Mouse (Mus musculus): ENCODE measurements around the gene 2810004N23Rik. TPM values are rescaled to one million over a fixed set of nuclear protein-coding genes. Genes with fewer than 3 reads are reported as not detected.

Gene 2810004N23Rik
- polyA plus RNA-seq, 1 experiment from 2014 or later: 41.5 TPM

DNA sequence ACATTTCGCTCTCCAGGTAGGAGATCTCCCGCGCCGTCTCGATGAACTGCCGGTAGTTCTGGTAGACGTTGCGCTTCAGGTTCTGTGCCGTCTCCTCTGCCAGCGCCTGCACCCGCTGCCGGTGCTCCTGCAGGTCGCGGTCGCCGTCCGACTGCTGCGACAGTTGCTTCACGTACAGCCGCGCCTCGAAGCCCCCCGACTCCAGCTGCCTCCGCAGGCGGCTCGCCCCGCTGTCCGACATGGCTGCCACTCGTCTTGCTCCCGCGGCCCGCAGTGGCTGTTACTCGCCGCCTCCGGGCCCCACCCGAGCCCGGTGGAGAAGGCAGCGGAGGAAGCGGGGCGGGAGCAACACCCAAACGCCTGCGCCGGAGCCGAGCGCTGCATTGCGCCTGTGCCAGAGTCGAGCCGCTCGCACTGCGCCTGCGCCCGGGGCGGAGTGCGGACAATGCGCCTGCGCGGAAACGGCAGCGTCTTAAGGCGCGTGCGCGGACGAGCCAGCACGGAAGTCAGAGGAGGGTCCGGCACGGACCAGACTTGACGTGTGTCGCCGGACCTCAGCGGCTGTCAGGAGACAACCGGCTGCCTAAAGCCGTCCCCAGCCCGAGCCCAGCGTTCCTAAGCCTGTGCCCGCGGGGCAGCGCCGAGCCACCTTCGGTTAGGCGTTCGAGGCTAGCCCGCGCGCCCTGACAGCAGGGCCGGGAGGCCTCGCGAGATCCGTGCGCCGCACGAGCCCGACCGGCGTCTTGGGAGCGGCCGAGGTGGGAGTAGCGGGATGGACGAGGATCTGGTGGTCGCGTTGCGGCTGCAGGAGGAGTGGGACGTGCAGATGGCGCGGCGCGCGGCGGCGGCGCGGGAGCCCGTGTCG, 34.7 kb upstream of the 2810004N23Rik start, which contains the start of the genes Exoc8 and Sprtn:
Gene Exoc8, minus strand, starts transcription at position 320 of the 865 bp plus-strand sequence.
Gene Sprtn, plus strand, starts transcription at position 501 of the 865 bp plus-strand sequence.
- Histone ChIP-seq H3K27ac (ENCODE audit: low read depth, low read length) (peak within 1 kb of the TSS; percentile 56; the same call in 1 of the 2 replicates), H3K9me3 (ENCODE audit: control insufficient read depth, low read length) (no peaks in the 10 kb centered on the region), H3K36me3 (ENCODE audit: control insufficient read depth, insufficient read depth, low read length) (peaks cover 7% of the 10 kb centered on the region), H3K4me3 (ENCODE audit: low read depth, low read length) (peak within 1 kb of the TSS; percentile 95), H3K4me2 (ENCODE audit: low read depth) (peak within 1 kb of the TSS; percentile 100), H3K9ac (ENCODE audit: low read length) (peak within 1 kb of the TSS; percentile 79), H3K27me3 (ENCODE audit: control insufficient read depth, insufficient read depth, low read length) (no peaks in the 10 kb centered on the region), H3K4me1 (ENCODE audit: control insufficient read depth, insufficient read depth, low read length) (peaks cover 12% of the 10 kb centered on the region)
- peak; percentile 100 for DNase-seq (ENCODE audit: low spot score)
- ATAC-seq (ENCODE audit: insufficient read depth, low FRiP score, low TSS enrichment): peak; percentile 87
- under 1% methylated on average over 114 of the region's 114 CpGs for WGBS

DNA sequence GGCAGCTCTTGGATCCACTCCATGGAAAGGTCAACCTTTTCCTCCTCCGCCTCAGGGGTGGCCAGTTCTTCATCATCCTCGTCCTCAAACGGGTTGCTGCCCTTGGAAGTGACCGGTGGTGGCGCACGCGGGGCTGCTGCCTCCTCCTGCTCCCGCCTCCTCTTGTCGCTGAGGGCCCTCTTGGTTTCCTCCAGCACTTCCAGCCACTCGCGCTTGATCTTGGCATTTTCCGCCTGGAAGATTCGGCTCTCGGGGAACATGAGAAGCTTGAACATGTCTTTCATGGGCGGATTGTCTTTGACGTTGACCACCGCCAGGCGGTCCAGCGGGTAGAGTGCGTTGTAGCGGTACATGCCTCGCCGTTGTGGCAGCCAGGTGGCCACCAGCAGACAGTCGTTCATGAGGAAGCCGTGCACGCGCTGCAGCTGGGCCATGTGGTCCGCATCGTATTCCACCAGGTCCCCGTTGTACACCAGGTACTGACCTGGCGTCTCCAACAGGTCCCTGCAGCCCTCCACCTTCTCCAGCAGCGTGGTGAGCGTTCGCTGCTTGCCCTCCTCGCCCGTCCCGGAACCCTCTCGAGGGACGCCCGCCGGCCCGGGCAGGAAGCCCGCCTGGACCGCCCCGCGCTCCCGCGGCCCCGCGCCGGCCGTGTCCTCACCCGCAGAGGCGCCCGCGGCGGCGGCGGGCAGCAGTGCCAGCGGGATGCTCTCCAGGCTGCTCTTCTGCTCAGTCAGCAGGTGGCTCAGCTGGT, 33.9 kb upstream of the 2810004N23Rik start:
- peak; percentile 48 for ATAC-seq (ENCODE audit: insufficient read depth, low FRiP score, low TSS enrichment)
- 2% methylated on average over 60 of the region's 60 CpGs for WGBS

DNA sequence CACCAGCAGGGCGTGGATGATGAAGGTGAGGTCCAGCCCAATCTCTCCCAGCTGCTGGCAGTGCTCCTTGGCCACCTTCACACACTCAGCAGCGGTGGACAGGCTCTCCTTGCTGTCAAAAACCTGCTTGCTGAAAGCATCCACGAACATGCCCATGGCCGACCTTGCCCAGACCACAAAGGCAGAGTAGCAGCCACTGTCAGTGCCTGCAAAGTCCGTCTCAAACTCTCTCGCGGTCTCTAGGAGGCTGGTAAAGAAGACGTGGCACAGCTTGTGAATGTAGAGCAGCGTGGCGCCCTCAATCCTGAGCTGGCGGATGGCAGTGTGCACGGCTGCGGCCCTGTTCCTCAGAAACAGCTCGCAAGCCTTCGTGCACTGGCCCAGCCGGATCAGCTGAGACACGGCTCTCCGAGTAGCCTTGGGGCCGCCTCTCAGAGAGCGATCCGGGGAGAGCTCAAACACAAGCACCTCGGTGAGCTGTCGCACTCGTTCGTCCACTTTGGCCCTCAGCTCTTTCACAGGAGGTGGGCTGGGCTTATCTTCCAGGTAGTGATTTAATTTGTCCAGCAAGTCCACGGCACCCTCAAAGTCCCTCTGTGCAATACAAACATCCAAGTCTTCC, 33.2 kb upstream of the 2810004N23Rik start:
- H3K4me1 ChIP-seq (ENCODE audit: control insufficient read depth, insufficient read depth, low read length): peaks cover 12% of the 10 kb centered on the region
- H3K27me3 ChIP-seq (ENCODE audit: control insufficient read depth, insufficient read depth, low read length): no peaks in the 10 kb centered on the region
- peak overlapping the region; percentile 100 for H3K4me2 ChIP-seq (ENCODE audit: low read depth)
- H3K9ac ChIP-seq (ENCODE audit: low read length): no peak overlapping the region; the same call in 1 of the 2 replicates
- no peak for ATAC-seq (ENCODE audit: insufficient read depth, low FRiP score, low TSS enrichment)
- H3K27ac ChIP-seq (ENCODE audit: low read depth, low read length): no peak overlapping the region
- H3K36me3 ChIP-seq (ENCODE audit: control insufficient read depth, insufficient read depth, low read length): peaks cover 2% of the 10 kb centered on the region
- WGBS: 91% methylated on average over 26 of the region's 26 CpGs
- H3K4me3 ChIP-seq (ENCODE audit: low read depth, low read length): peak overlapping the region; percentile 95
- H3K9me3 ChIP-seq (ENCODE audit: control insufficient read depth, low read length): no peaks in the 10 kb centered on the region
- no peak for DNase-seq (ENCODE audit: low spot score)

More for the DNA sequence above, 33.9 kb upstream of the 2810004N23Rik start:
- H3K4me2 ChIP-seq (ENCODE audit: low read depth): peak overlapping the region; percentile 100
- peaks cover 5% of the 10 kb centered on the region for H3K36me3 ChIP-seq (ENCODE audit: control insufficient read depth, insufficient read depth, low read length)
- peak overlapping the region; percentile 79 for H3K9ac ChIP-seq (ENCODE audit: low read length)
- DNase-seq (ENCODE audit: low spot score): peak; percentile 75
- H3K27ac ChIP-seq (ENCODE audit: low read depth, low read length): 0 out of 2 replicates have a peak overlapping the region, but pooled peaks have one; percentile 27
- no peaks in the 10 kb centered on the region for H3K9me3 ChIP-seq (ENCODE audit: control insufficient read depth, low read length)
- H3K4me3 ChIP-seq (ENCODE audit: low read depth, low read length): peak overlapping the region; percentile 95
- H3K4me1 ChIP-seq (ENCODE audit: control insufficient read depth, insufficient read depth, low read length): peaks cover 12% of the 10 kb centered on the region
- H3K27me3 ChIP-seq (ENCODE audit: control insufficient read depth, insufficient read depth, low read length): no peaks in the 10 kb centered on the region

DNA sequence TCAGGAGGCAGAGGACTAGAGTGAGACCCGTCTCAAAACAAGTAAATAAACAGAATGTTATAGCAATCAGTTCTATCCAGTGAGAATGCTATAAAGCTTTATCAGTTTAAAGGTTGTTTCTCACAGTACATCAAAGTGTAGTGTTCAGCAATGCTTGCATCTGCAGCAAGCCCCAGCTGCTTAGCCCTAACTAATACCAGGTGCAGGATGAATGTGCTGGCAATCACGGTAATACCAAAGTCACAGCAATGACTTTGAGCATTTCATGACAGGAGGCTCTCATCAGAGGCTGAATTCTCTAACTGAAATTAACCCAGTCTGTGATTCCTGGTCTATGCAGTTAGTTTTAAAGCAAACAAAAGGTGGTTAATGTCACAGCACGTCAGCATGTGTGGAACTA, 29.7 kb upstream of the 2810004N23Rik start:
- H3K4me3 ChIP-seq (ENCODE audit: low read depth, low read length): no peak overlapping the region
- DNase-seq (ENCODE audit: low spot score): no peak
- no peaks in the 10 kb centered on the region for H3K27me3 ChIP-seq (ENCODE audit: control insufficient read depth, insufficient read depth, low read length)
- no peak for ATAC-seq (ENCODE audit: insufficient read depth, low FRiP score, low TSS enrichment)
- H3K27ac ChIP-seq (ENCODE audit: low read depth, low read length): no peak overlapping the region
- WGBS: 77% methylated on average over 3 of the region's 3 CpGs
- H3K4me2 ChIP-seq (ENCODE audit: low read depth): no peak overlapping the region
- H3K4me1 ChIP-seq (ENCODE audit: control insufficient read depth, insufficient read depth, low read length): peaks cover 7% of the 10 kb centered on the region; the same call in 1 of the 2 replicates
- no peaks in the 10 kb centered on the region for H3K9me3 ChIP-seq (ENCODE audit: control insufficient read depth, low read length)
- no peak overlapping the region for H3K9ac ChIP-seq (ENCODE audit: low read length)
- peaks cover 18% of the 10 kb centered on the region for H3K36me3 ChIP-seq (ENCODE audit: control insufficient read depth, insufficient read depth, low read length)

DNA sequence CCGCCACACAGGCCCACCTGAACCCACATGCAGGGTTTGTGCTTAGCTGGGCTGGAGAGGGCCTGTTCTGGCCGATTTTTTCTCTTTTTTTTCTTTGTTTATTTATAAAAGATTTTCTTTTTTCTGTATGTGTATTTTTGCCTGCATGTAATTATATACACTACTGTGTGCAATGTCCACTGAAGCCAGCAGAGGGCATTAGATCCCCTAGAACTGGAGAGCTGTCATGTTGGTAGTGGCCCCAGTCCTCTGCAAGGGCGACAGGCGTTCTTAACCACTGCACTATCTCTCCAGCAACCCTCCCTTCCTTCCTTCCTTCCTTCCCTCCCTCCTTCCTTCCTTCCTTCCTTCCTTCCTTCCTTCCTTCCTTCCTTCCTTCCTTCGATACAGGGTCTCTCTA, 25.5 kb upstream of the 2810004N23Rik start:
- Histone ChIP-seq H3K27me3 (ENCODE audit: control insufficient read depth, insufficient read depth, low read length) (no peaks in the 10 kb centered on the region), H3K4me1 (ENCODE audit: control insufficient read depth, insufficient read depth, low read length) (no peaks in the 10 kb centered on the region), H3K4me2 (ENCODE audit: low read depth) (no peak overlapping the region), H3K9me3 (ENCODE audit: control insufficient read depth, low read length) (no peaks in the 10 kb centered on the region), H3K4me3 (ENCODE audit: low read depth, low read length) (no peak overlapping the region), H3K9ac (ENCODE audit: low read length) (no peak overlapping the region), H3K27ac (ENCODE audit: low read depth, low read length) (no peak overlapping the region), H3K36me3 (ENCODE audit: control insufficient read depth, insufficient read depth, low read length) (peaks cover 39% of the 10 kb centered on the region)
- ATAC-seq (ENCODE audit: insufficient read depth, low FRiP score, low TSS enrichment): no peak
- no peak for DNase-seq (ENCODE audit: low spot score)
- WGBS: 94% methylated on average over 5 of the region's 5 CpGs

DNA sequence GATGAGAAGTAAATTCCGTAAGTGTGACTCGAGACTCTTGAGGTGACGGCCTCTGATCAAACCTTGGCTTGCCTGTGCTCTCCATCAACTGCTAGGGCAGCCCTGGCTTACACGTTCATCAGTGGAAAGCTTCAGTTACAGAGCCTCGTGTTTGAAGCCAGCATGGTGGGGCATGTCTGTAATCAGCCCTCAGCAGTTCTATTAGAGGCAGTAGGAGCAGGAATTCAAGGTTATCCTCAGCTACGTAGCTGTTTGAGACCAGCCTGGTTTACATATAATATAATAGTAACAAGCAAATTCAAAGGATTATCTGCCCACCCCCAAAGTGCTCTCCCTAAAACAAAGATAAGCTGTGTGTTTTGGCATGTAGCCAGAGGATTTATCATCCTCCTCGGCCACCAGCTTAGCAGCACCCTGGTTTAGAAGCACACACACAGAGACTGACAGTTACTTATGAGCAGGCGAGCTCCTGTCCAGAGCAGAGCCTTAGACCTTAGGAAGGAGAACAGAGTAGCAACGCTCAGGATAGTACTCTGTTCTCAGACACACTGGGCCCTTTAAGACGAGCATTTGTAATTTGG, 16.1 kb upstream of the 2810004N23Rik start:
- Histone ChIP-seq H3K27me3 (ENCODE audit: control insufficient read depth, insufficient read depth, low read length) (no peaks in the 10 kb centered on the region), H3K4me2 (ENCODE audit: low read depth) (no peak overlapping the region), H3K36me3 (ENCODE audit: control insufficient read depth, insufficient read depth, low read length) (peaks cover 38% of the 10 kb centered on the region), H3K9me3 (ENCODE audit: control insufficient read depth, low read length) (no peaks in the 10 kb centered on the region), H3K27ac (ENCODE audit: low read depth, low read length) (no peak overlapping the region), H3K4me3 (ENCODE audit: low read depth, low read length) (no peak overlapping the region), H3K9ac (ENCODE audit: low read length) (no peak overlapping the region), H3K4me1 (ENCODE audit: control insufficient read depth, insufficient read depth, low read length) (no peaks in the 10 kb centered on the region)
- WGBS: 93% methylated on average over 10 of the region's 10 CpGs
- DNase-seq (ENCODE audit: low spot score): no peak
- no peak for ATAC-seq (ENCODE audit: insufficient read depth, low FRiP score, low TSS enrichment)

DNA sequence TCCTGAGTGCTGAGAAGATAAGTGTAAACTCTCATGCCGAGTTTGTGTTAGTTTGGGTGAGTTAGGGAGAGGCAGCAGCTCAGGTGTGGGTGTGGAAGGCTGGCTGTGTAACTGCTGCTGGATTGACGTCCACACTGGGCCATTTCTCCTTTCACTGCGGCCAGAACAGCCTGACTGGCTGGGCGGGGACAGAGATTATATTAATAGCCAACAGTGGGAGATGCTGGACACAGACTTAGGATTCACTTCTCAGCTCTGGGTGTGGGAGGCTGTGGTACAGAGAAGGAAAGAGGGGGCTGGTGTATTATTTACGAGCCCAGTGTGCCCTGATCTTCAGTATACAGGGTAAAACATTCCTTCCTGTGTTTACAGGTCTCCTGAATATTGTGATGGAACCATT, 15.2 kb upstream of the 2810004N23Rik start:
- WGBS: 95% methylated on average over 5 of the region's 5 CpGs
- peaks cover 36% of the 10 kb centered on the region for H3K36me3 ChIP-seq (ENCODE audit: control insufficient read depth, insufficient read depth, low read length)
- H3K9me3 ChIP-seq (ENCODE audit: control insufficient read depth, low read length): no peaks in the 10 kb centered on the region

DNA sequence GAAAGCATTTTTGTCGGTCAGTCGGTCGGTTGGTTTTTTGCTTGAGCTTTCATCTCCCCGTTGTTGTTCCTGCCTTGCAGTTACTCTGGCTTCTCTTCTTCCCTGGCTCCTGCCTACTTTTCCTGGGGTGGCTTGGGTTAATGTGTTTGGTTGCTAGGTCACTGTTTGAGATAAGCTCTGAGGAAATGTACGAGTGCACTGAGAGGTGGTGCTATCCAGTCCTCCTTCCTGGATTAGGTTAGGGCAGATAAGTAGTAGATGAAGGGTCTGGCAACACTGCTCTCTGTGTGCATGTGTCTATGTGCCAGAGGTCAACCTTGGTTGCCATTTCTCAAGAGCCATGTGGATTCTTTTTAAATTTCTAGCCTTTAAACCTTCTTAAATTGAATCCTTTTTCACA, 9.8 kb upstream of the 2810004N23Rik start:
- H3K36me3 ChIP-seq (ENCODE audit: control insufficient read depth, insufficient read depth, low read length): peaks cover 13% of the 10 kb centered on the region; the same call in 1 of the 2 replicates
- H3K4me3 ChIP-seq (ENCODE audit: low read depth, low read length): no peak overlapping the region
- no peak overlapping the region for H3K27ac ChIP-seq (ENCODE audit: low read depth, low read length)
- no peaks in the 10 kb centered on the region for H3K4me1 ChIP-seq (ENCODE audit: control insufficient read depth, insufficient read depth, low read length)
- H3K9ac ChIP-seq (ENCODE audit: low read length): no peak overlapping the region
- no peak overlapping the region for H3K4me2 ChIP-seq (ENCODE audit: low read depth)
- 88% methylated on average over 5 of the region's 5 CpGs for WGBS
- no peak for DNase-seq (ENCODE audit: low spot score)
- no peaks in the 10 kb centered on the region for H3K27me3 ChIP-seq (ENCODE audit: control insufficient read depth, insufficient read depth, low read length)
- ATAC-seq (ENCODE audit: insufficient read depth, low FRiP score, low TSS enrichment): no peak
- H3K9me3 ChIP-seq (ENCODE audit: control insufficient read depth, low read length): no peaks in the 10 kb centered on the region

More for the DNA sequence above, 15.2 kb upstream of the 2810004N23Rik start:
- ATAC-seq (ENCODE audit: insufficient read depth, low FRiP score, low TSS enrichment) (no peak), DNase-seq (ENCODE audit: low spot score) (no peak)
- Histone ChIP-seq H3K27me3 (ENCODE audit: control insufficient read depth, insufficient read depth, low read length) (no peaks in the 10 kb centered on the region), H3K4me2 (ENCODE audit: low read depth) (no peak overlapping the region), H3K27ac (ENCODE audit: low read depth, low read length) (no peak overlapping the region), H3K4me1 (ENCODE audit: control insufficient read depth, insufficient read depth, low read length) (no peaks in the 10 kb centered on the region), H3K4me3 (ENCODE audit: low read depth, low read length) (no peak overlapping the region), H3K9ac (ENCODE audit: low read length) (no peak overlapping the region)
